Mouse (Mus musculus): Measurements from ENCODE around the gene Fbxl5. TPM values are rescaled to one million over a fixed set of nuclear protein-coding genes. Genes with fewer than 3 reads are reported as not detected.

The Fbxl5 gene
- total and polyA plus RNA-seq, 3 experiments = 20.9 to 45.3 (median 28.1) TPM

GRCm38 (mm10) chr5:43820785-43821184 is 653 bp downstream of the Fbxl5 start:
- Histone ChIP-seq H3K9me3 (replicated peaks; ENCODE audit: low read length) (no peaks in the 10 kb centered on the region), H3K4me1 (ENCODE audit: control insufficient read depth in 1 of 2, insufficient read depth in 2 of 2) (peaks cover 12 to 56% of the 10 kb centered on the region in 2 experiments), H3K27me3 (replicated peaks) (no peaks in the 10 kb centered on the region), H3K4me2 (ENCODE audit: insufficient read depth, low read depth, poor library complexity, severe bottlenecking) (no peak overlapping the region), H3K4me3 (replicated peaks in 1 of 3; ENCODE audit: low read depth in 2 of 3, low read length in 2 of 3, poor library complexity in 1 of 3) (no peak overlapping the region), H3K36me3 (replicated peaks in 1 of 2; ENCODE audit: control insufficient read depth in 1 of 2, insufficient read depth in 1 of 2, low read length in 1 of 2) (peaks cover 0 to 23% of the 10 kb centered on the region in 2 experiments), H3K79me2 (replicated peaks; ENCODE audit: control insufficient read depth, extremely low read depth, insufficient read depth, poor library complexity, severe bottlenecking) (no peaks in the 10 kb centered on the region), H3K27ac (ENCODE audit: insufficient read depth, low read depth) (no peak overlapping the region), H3K9ac (ENCODE audit: insufficient read depth, low read depth) (no peak overlapping the region)
- no peak for TF ChIP-seq SIN3A (IDR thresholded peaks at IDR 0.05; ENCODE audit: low read length)
- TF ChIP-seq MYC (IDR thresholded peaks at IDR 0.05; ENCODE audit: low read depth, low read length) = no peak
- TF ChIP-seq TBP (conservative IDR thresholded peaks at IDR 0.05; ENCODE audit: low read depth, low read length) = no peak
- TF ChIP-seq ELF1 (IDR thresholded peaks at IDR 0.05; ENCODE audit: low read depth, low read length) = no peak
- no peak for TF ChIP-seq ZC3H11A (IDR thresholded peaks at IDR 0.05; ENCODE audit: low read depth, low read length)
- no peak for TF ChIP-seq UBTF (IDR thresholded peaks at IDR 0.05; ENCODE audit: low read depth, low read length)
- TF ChIP-seq HCFC1 (IDR thresholded peaks at IDR 0.05; ENCODE audit: low read depth, low read length) = no peak
- no peak for TF ChIP-seq BHLHE40 (IDR thresholded peaks at IDR 0.05; ENCODE audit: low read depth, low read length)
- TF ChIP-seq TCF12 (IDR thresholded peaks at IDR 0.05; ENCODE audit: low read depth, low read length) = no peak
- TF ChIP-seq JUN (IDR thresholded peaks at IDR 0.05; ENCODE audit: insufficient read depth, low read depth, low read length) = no peak
- no peak for TF ChIP-seq USF2 (conservative IDR thresholded peaks at IDR 0.05; ENCODE audit: low read depth, low read length)
- TF ChIP-seq PAX5 (IDR thresholded peaks at IDR 0.05; ENCODE audit: low read length) = no peak
- no peak for TF ChIP-seq POLR2A (IDR thresholded peaks at IDR 0.05; ENCODE audit: low read depth, low read length)
- TF ChIP-seq IRF4 (IDR thresholded peaks at IDR 0.05; ENCODE audit: low read depth, low read length) = no peak
- in situ Hi-C loops (cut with MboI; ENCODE audit: low pct_ligation_motif_present, low pct_unique_long_range_greater_than_20kb, low sequenced_read_pairs) (no loop called here), dilution Hi-C loops (cut with MboI; ENCODE audit: extremely low pct_ligation_motif_present, extremely low pct_unique_long_range_greater_than_20kb, low sequenced_read_pairs) (no loop called here)
- DNase-seq (ENCODE audit: extremely low read depth) = no peak

- in situ Hi-C loops (cut with MboI; ENCODE audit: low pct_ligation_motif_present, low pct_unique_long_range_greater_than_20kb, low sequenced_read_pairs) = no loop called here
- no peak within 1 kb of the TSS for H3K9ac ChIP-seq (ENCODE audit: insufficient read depth, low read depth)
- H3K4me1 ChIP-seq (ENCODE audit: control insufficient read depth in 1 of 2, insufficient read depth in 2 of 2) = peaks cover 5 to 35% of the 10 kb centered on the region in 2 experiments
- no peaks in the 10 kb centered on the region for H3K27me3 ChIP-seq (replicated peaks)
- no peaks in the 10 kb centered on the region for H3K79me2 ChIP-seq (replicated peaks; ENCODE audit: control insufficient read depth, extremely low read depth, insufficient read depth, poor library complexity, severe bottlenecking)
- TF ChIP-seq IRF4 (IDR thresholded peaks at IDR 0.05; ENCODE audit: low read depth, low read length) (peak; percentile 61; the same call in 1 of the 2 replicates), CTCF (conservative IDR thresholded peaks at IDR 0.05 in 1 of 2, IDR thresholded peaks at IDR 0.05 in 1 of 2; ENCODE audit: low read depth in 2 of 2, low read length in 2 of 2) (no peak), GABPA (IDR thresholded peaks at IDR 0.05; ENCODE audit: insufficient replicate concordance, low read depth, low read length) (no peak)
- no peaks in the 10 kb centered on the region for H3K9me3 ChIP-seq (replicated peaks; ENCODE audit: low read length)
- no peak within 1 kb of the TSS; the same call in 1 of the 2 replicates for H3K4me2 ChIP-seq (ENCODE audit: insufficient read depth, low read depth, poor library complexity, severe bottlenecking)
- no peak for DNase-seq (ENCODE audit: extremely low read depth)
- dilution Hi-C loops (cut with MboI; ENCODE audit: extremely low pct_ligation_motif_present, extremely low pct_unique_long_range_greater_than_20kb, low sequenced_read_pairs) = no loop called here
- H3K36me3 ChIP-seq (replicated peaks in 1 of 2; ENCODE audit: control insufficient read depth in 1 of 2, insufficient read depth in 1 of 2, low read length in 1 of 2) = peaks cover 0 to 18% of the 10 kb centered on the region in 2 experiments
- no peak within 1 kb of the TSS for H3K27ac ChIP-seq (ENCODE audit: insufficient read depth, low read depth)
- H3K4me3 ChIP-seq (replicated peaks in 1 of 3; ENCODE audit: low read depth in 2 of 3, low read length in 2 of 3, poor library complexity in 1 of 3) = peak within 1 kb of the TSS; percentile 21 to 43 (median 39)
Measured at GRCm38 (mm10) chr5:43818695-43819094, 2.7 kb downstream of the Fbxl5 start, which contains the start of gene Bst1. TSS of gene Bst1 (plus strand) at chr5:43818885.

Data from CH12.LX (cell line).